Mouse (Mus musculus): ENCODE results near the gene Olfr573-ps1.

GRCm38 (mm10) chr7:102950732-102951131, 8.4 kb upstream of the Olfr573-ps1 start:
- TF ChIP-seq CHD2 (IDR thresholded peaks at IDR 0.05; ENCODE audit: low read depth, low read length) (no peak), HCFC1 (IDR thresholded peaks at IDR 0.05; ENCODE audit: borderline replicate concordance, insufficient read depth, low read length) (no peak), ZNF384 (IDR thresholded peaks at IDR 0.05; ENCODE audit: low read depth, low read length) (no peak), MAFK (IDR thresholded peaks at IDR 0.05; ENCODE audit: insufficient read depth, low read depth, low read length) (no peak)
